Mouse (Mus musculus) cortical plate, adult 2 months (tissue): ENCODE results near the gene Tufm.

Source experiments
- CTCF ChIP-seq: fragments of 200-500 bp; IDR thresholded peaks from 2 replicates; pipeline ENCODE4 v1.5.1; 2011; ENCODE audit warnings: mild to moderate bottlenecking, control low read depth, low read length; ENCODE audit not compliant: insufficient read depth; ENCODE audit errors: extremely low read depth
- POLR2A ChIP-seq: fragments of 200-500 bp; IDR thresholded peaks from 2 replicates; pipeline ENCODE4 v1.6.1; 2011; ENCODE audit warnings: mild to moderate bottlenecking, low read length, control low read depth; ENCODE audit not compliant: insufficient read depth; ENCODE audit errors: extremely low read depth

- TF ChIP-seq POLR2A (no peak), CTCF (no peak)
These were observed 7.0 kb downstream of the Tufm start for GRCm38 (mm10) chr7:126494120-126494519.
